Mouse (Mus musculus): ENCODE measurements around the gene Fsip1.

DNA sequence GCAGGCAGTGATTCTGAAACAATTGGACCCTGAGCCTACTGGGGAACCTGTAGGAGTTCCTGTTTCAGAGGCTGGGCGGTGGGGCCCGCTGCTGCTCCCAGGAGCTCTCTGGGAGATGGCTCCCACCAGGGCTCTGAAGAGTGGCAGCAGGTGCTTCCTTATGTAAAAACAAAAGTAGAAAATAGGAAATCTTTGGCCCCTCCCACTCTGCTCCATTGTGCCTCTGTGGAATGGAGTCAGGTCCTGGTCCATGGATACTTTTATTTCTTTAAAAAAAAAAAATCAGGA, 7.1 kb upstream of the Fsip1 start:
- TF ChIP-seq POLR2A (IDR thresholded peaks at IDR 0.05; ENCODE audit: low read depth, low read length) (no peak), CTCF (IDR thresholded peaks at IDR 0.05; ENCODE audit: borderline replicate concordance, insufficient read depth, low read length) (no peak)
